Mouse (Mus musculus) layer of hippocampus, adult 11-12 months (tissue): ENCODE measurements around the gene Nt5e.

Source experiments
- DNase-seq: peaks from one replicate; pipeline ENCODE4 v3.0.0; 2022; ENCODE audit warnings: low spot score

The Nt5e gene

GRCm38 (mm10) chr9:88394852-88395251 lies 67.9 kb downstream of the Nt5e start:
- peak; percentile 30 for DNase-seq

- no peak for DNase-seq
Measured at GRCm38 (mm10) chr9:88398461-88398860, 71.5 kb downstream of the Nt5e start.

DNA sequence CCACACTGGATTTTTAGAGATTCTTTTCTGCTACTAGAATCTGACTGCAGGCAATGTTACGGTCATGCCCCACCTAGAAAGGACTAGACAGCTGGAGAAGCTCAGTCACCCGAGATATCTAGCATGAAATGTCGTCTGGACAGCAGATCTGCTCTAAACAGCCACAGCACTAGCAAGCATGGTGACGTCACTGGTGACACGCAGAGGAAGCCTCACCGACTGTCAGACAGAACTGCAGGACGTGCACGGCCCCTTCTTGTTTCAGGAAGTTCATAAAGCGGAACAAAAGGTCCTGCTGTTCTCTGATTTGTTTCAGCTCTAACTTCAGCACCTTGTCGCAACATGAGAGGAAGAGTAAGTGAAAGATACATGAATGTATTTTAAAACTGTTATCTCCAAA lies 77.1 kb downstream of the Nt5e start:
- peak; percentile 39 for DNase-seq

- DNase-seq = no peak
Measured at GRCm38 (mm10) chr9:88404515-88404914, 77.5 kb downstream of the Nt5e start.

GRCm38 (mm10) chr9:88409978-88410377 lies 83.0 kb downstream of the Nt5e start:
- no peak for DNase-seq

DNA sequence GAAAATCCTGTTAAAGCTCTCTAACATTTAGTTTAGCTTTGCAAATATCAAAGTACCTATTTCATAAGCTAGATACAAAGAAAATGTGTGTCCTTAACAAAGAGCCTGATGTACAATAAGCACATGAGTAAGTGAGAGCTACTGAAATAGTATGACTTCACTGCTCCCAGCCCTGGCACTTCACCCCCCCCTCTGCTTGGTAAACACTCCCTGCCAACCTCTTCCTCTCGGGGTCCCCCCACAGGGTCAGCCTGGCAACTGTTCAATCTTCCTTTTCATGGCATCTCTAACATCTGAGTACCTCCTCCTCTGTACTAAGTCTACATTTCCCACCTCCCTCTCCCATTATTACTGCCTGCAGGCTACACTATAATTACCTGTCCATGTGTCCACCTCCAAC lies 89.8 kb downstream of the Nt5e start:
- no peak for DNase-seq
